Mouse (Mus musculus) heart, embryonic 12.5 days (tissue): ENCODE measurements around the gene Btbd9. TPM values are rescaled to one million over a fixed set of nuclear protein-coding genes. Genes with fewer than 3 reads are reported as not detected.

Experiments used
- ATAC-seq: fragments of 200-750 bp; cut with Nextera tagmentation; 2 replicates; pipeline ENCODE4 v1.8.0; 2017; ENCODE audit warnings: moderate TSS enrichment, moderate library complexity; ENCODE audit not compliant: insufficient number of reproducible peaks, low FRiP score
- H3K27ac ChIP-seq: fragments of 300-500 bp; sonication (generic); 2 replicates; pipeline ENCODE4 v1.5.1; 2016; ENCODE audit warnings: mild to moderate bottlenecking, moderate library complexity; ENCODE audit not compliant: poor library complexity, severe bottlenecking
- H3K27me3 ChIP-seq: fragments of 300-500 bp; sonication (generic); replicated peaks from 2 replicates; pipeline ENCODE4 v1.6.1; 2016; ENCODE audit warnings: mild to moderate bottlenecking, moderate library complexity
- H3K36me3 ChIP-seq: fragments of 300-500 bp; sonication (generic); 2 replicates; pipeline ENCODE4 v1.6.1; 2016; ENCODE audit warnings: mild to moderate bottlenecking, moderate library complexity
- H3K4me1 ChIP-seq: fragments of 300-500 bp; sonication (generic); replicated peaks from 2 replicates; pipeline ENCODE4 v1.6.1; 2016; ENCODE audit warnings: mild to moderate bottlenecking
- H3K4me2 ChIP-seq: fragments of 300-500 bp; sonication (generic); 2 replicates; pipeline ENCODE4 v1.6.1; 2016; ENCODE audit warnings: mild to moderate bottlenecking, moderate library complexity
- H3K4me3 ChIP-seq: fragments of 300-500 bp; sonication (generic); 2 replicates; pipeline ENCODE4 v1.5.1; 2016; ENCODE audit warnings: mild to moderate bottlenecking
- H3K9ac ChIP-seq: fragments of 300-500 bp; sonication (generic); 2 replicates; pipeline ENCODE4 v1.6.1; 2016; ENCODE audit warnings: mild to moderate bottlenecking, moderate library complexity
- H3K9me3 ChIP-seq: fragments of 300-500 bp; sonication (generic); replicated peaks from 2 replicates; pipeline ENCODE4 v1.6.1; 2016; ENCODE audit warnings: mild to moderate bottlenecking, moderate library complexity
- WGBS: fragments of 180-500 bp; shearing (Covaris S2); methylation state at CpG from one replicate; pipeline ENCODE4 v1.1.7; 2016; 5-methylcytosine and 5-hydroxymethylcytosine counted together
- polyA plus RNA-seq: library from polyadenylated mRNA; unstranded; fragments of >200 nt; fragmentation: Nextera tagmentation; extraction: Ambion mirVana; gene quantifications from 2 replicates; pipeline ENCODE4 v1.2.1, GENCODE M21; 2016

Gene Btbd9
- polyA plus RNA-seq, 1 experiment from 2014 or later: 42.0 TPM

DNA sequence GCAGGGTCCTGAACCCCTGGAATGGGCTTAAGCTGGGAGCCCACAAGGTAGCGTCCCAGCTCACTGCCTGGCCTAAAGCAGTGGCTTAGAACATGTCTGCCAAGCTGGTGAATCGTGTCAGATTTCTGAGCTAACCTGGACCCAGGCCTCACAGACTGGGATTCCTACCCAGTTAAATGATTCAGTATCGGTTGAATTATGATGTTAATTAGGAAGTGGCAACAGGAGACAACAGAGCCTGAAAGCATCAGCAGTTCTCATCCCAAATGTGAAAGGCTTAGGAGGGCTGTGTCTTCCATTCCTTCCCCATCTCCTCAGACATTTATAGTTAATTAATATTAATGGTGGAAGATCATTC, 314.3 kb downstream of the Btbd9 start:
- Histone ChIP-seq H3K27ac (no peak overlapping the region), H3K9me3 (0 out of 2 replicates have a peak, but pooled peaks cover 4% of the 10 kb centered on the region), H3K4me3 (no peak overlapping the region), H3K27me3 (no peaks in the 10 kb centered on the region), H3K4me1 (peaks cover 30% of the 10 kb centered on the region), H3K9ac (no peak overlapping the region), H3K36me3 (0 out of 2 replicates have a peak, but pooled peaks cover 3% of the 10 kb centered on the region), H3K4me2 (no peak overlapping the region)
- ATAC-seq: no peak
- 86% methylated on average over 3 of the region's 3 CpGs for WGBS

DNA sequence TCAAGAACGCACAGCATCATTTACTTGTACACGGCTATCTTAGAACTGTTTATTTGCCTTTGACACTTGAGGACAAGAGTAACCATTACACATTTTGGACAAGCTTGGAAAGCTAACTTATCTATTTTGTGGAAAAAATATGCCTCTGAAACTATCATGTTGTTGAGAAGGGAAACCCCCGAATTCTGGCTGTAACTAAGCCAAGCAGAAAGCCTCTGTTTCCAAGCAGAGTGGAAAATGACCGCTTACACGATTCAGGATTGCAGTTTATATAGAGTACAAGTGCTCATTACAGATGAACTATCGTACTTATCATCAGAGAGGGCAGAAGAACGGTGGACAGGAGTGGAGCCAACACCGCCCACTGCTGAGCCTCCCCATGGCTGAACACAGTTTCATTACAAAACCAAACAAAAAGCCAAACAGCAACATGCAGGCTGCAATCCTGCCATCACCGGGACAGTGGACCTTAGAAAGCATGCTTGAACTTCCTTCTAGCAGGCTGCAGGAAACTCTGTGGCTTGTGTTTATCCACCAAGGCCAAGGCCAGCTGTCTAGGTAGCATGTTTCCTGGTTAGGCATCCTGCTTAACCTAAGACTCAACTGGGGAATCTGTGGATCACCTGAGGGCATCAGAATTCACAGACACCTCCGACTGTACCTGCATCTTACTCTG, 314.8 kb downstream of the Btbd9 start:
- ATAC-seq: no peak
- WGBS: 74% methylated on average over 10 of the region's 10 CpGs
- Histone ChIP-seq H3K9me3 (no peaks in the 10 kb centered on the region), H3K27me3 (no peaks in the 10 kb centered on the region), H3K4me2 (no peak overlapping the region), H3K9ac (no peak overlapping the region), H3K4me3 (no peak overlapping the region), H3K27ac (no peak overlapping the region), H3K4me1 (peaks cover 35% of the 10 kb centered on the region), H3K36me3 (no peaks in the 10 kb centered on the region)

DNA sequence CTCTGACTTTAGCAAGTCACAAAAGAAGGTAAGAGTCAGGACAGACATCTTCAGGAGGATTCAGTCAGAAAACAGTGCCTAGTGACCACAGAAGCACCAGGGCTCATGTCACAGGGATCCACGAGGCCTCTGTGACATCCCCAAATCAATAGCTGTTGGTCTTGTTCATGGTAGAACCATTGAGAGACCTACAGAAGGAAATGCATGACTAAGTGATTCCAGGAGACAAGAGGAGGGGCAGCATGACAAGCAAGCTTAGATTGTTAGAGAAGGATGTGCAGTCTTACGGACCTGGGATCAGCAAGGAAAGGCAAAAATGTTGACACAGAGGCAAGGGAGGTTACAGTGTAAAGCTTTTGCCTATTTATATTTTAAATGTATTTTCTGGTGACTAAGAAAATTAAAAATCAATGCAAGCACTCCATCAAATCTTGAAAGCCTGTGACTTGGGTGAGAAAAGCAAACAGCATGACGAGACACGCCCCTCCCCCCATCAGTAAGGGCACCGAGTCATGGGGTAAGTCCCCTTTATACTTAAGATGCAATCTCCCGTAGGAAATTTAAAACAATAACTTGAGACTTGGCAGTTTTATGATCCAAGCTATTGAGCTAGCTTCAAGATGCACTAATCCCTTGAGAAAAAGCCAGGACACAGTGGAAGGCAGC, 315.5 kb downstream of the Btbd9 start:
- Histone ChIP-seq H3K4me3 (no peak overlapping the region), H3K36me3 (no peaks in the 10 kb centered on the region), H3K4me2 (no peak overlapping the region), H3K4me1 (peaks cover 42% of the 10 kb centered on the region), H3K9ac (no peak overlapping the region), H3K27ac (no peak overlapping the region), H3K9me3 (no peaks in the 10 kb centered on the region), H3K27me3 (no peaks in the 10 kb centered on the region)
- 77% methylated on average over 6 of the region's 6 CpGs for WGBS
- ATAC-seq: no peak

DNA sequence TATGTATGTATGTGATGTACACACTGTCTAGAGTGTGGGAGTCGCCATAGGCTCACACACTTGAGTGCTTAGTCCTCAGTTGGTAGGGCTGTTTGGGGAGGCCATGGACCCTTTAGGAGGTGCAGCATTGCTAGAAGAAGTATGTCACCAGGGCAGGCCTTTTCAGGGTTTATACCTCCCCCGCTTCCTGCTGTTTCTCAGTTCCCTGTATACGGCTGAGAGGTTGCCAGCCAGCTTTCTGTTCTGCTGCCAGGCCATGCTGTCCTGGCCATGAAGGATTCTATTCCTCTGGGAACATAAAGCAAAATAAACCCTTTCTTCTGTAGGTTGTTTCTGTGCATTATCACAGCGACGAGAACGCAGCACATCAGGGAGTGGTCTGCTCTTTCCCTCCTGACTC, 316.4 kb downstream of the Btbd9 start:
- H3K36me3 ChIP-seq: no peaks in the 10 kb centered on the region
- no peaks in the 10 kb centered on the region for H3K9me3 ChIP-seq
- no peak overlapping the region for H3K4me3 ChIP-seq
- peaks cover 45% of the 10 kb centered on the region for H3K4me1 ChIP-seq
- H3K9ac ChIP-seq: no peak overlapping the region
- no peak for ATAC-seq
- 61% methylated on average over 6 of the region's 6 CpGs for WGBS
- H3K27ac ChIP-seq: no peak overlapping the region
- H3K27me3 ChIP-seq: no peaks in the 10 kb centered on the region
- H3K4me2 ChIP-seq: no peak overlapping the region

DNA sequence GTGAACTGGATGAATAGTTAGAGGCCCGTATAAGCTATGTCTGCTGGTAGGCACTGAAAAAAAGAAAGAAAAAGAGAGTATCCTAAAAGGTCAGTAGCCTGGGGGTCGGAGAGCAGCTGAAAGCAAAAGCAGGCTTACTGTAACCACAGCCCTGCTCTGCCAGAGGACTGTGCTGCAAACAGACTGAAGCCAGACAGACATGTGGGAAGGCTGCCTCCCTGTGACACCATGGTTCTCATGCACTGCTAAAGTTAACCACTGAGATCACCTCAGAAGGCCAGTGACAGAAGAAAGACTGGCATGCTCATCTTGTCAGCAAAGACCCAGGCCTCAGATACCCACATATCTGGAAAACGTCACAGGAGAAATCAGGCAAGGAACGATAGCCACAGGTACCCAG, 317.8 kb downstream of the Btbd9 start:
- H3K9ac ChIP-seq: no peak overlapping the region
- no peaks in the 10 kb centered on the region for H3K9me3 ChIP-seq
- H3K4me1 ChIP-seq: peaks cover 57% of the 10 kb centered on the region
- H3K36me3 ChIP-seq: no peaks in the 10 kb centered on the region
- WGBS: 45% methylated on average over 4 of the region's 4 CpGs
- no peak overlapping the region for H3K27ac ChIP-seq
- H3K27me3 ChIP-seq: no peaks in the 10 kb centered on the region
- no peak overlapping the region for H3K4me3 ChIP-seq
- ATAC-seq: no peak
- H3K4me2 ChIP-seq: no peak overlapping the region

DNA sequence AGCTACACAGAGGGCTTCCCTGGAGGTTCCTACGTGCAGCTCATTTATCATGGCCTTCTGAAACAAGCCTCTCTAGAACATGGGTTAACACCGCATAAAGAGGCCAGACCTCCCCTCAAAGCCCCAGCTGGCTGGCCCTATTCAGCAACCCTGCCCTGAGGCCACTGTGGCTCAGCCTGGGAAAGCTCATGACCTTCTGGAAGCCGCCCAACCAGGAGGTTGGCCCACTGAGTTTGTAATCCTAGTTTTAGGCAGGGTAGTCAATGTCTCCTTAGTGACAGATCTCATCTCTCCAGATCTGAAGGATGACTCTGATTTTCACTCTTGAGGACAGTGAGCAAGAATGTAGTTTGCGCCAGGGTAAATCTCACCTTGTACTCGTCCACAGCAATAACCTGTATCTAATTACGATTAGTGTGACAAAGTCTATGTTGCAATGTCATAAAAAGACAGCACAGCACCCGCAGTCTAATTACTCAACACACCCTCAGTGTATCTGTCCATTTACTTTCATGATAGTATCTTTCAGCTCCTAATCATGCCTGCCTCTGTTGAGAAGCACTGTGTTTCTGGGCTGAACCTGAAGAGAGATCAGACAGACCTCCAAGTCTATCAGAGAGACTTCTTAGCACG, 320.2 kb downstream of the Btbd9 start:
- ATAC-seq: no peak
- Histone ChIP-seq H3K4me1 (peaks cover 54% of the 10 kb centered on the region), H3K9ac (no peak overlapping the region), H3K36me3 (no peaks in the 10 kb centered on the region), H3K27ac (no peak overlapping the region), H3K4me3 (no peak overlapping the region), H3K27me3 (no peaks in the 10 kb centered on the region), H3K9me3 (no peaks in the 10 kb centered on the region), H3K4me2 (no peak overlapping the region)
- 61% methylated on average over 8 of the region's 8 CpGs for WGBS

DNA sequence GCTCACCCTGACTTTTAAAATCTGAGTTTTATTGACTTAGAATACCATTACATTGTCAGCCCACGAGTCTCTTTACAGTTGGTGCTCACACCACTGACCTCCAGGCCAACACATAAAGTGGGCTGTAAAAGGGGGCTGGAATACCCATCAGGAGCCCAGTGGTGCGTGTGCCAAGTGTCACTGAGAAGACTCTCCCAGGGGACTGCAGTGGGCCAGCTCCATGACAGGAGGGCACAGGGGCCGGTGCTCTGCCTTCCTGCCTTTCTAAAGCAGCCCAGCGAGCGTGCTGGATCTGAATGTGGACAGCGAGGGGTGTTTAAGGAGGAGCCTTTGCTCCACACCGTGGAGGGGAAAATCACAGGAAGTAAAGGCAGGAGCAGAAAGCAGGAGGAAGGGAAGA, 322.4 kb downstream of the Btbd9 start:
- H3K4me1 ChIP-seq: peaks cover 58% of the 10 kb centered on the region
- WGBS: 60% methylated on average over 7 of the region's 7 CpGs

DNA sequence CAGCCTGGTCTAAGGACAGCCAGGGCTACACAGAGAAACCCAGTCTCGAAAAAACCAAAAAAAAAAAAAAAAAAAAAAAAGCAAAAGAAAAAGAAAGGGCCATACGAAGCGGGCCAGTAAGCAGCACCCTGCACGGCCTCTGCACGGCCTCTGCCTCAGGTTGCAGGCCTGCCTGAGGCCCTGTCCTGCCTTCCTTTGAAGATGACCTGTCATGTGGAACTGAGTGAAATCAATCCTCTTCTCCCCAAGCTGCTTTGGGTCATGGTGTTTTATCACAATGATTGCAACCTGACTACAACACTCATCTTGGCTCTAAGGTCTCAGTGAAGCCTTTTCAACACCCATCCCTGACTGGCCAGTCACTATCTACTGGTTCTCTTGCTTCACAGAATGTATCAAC, 323.3 kb downstream of the Btbd9 start:
- no peaks in the 10 kb centered on the region for H3K36me3 ChIP-seq
- no peak overlapping the region for H3K9ac ChIP-seq
- ATAC-seq: no peak
- no peaks in the 10 kb centered on the region for H3K27me3 ChIP-seq
- no peak overlapping the region for H3K4me3 ChIP-seq
- WGBS: 77% methylated on average over 5 of the region's 5 CpGs
- peaks cover 53% of the 10 kb centered on the region for H3K4me1 ChIP-seq
- H3K27ac ChIP-seq: no peak overlapping the region
- no peak overlapping the region for H3K4me2 ChIP-seq
- H3K9me3 ChIP-seq: no peaks in the 10 kb centered on the region

More for the DNA sequence above, 322.4 kb downstream of the Btbd9 start:
- Histone ChIP-seq H3K9ac (0 out of 2 replicates have a peak overlapping the region, but pooled peaks have one; percentile 8), H3K27me3 (no peaks in the 10 kb centered on the region), H3K27ac (no peak overlapping the region), H3K4me3 (no peak overlapping the region), H3K4me2 (no peak overlapping the region), H3K36me3 (no peaks in the 10 kb centered on the region), H3K9me3 (no peaks in the 10 kb centered on the region)
- ATAC-seq: no peak

DNA sequence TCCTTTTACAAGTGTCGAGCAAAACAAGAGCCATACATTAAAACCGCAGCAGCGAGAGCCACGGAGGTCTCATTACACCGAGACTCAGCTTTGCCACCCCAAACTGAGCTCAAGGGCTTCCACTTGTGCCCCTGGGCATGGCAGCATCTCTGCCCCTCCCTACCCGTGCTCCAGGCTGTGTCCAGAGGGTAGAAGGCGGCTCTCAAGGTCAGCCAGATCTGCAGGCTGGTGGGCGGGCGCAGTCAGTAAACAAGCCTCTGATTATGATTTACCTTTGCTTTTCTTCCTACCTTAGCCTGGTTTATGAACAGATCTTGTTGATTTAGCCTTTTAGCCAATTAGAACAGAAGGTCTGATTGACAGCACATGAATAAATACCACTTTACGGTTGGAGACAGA, 331.0 kb downstream of the Btbd9 start:
- H3K9me3 ChIP-seq: no peaks in the 10 kb centered on the region
- H3K4me1 ChIP-seq: peaks cover 63% of the 10 kb centered on the region
- ATAC-seq: no peak
- H3K27ac ChIP-seq: peak overlapping the region; percentile 83
- H3K9ac ChIP-seq: no peak overlapping the region
- H3K27me3 ChIP-seq: no peaks in the 10 kb centered on the region
- WGBS: 70% methylated on average over 10 of the region's 10 CpGs
- no peak overlapping the region for H3K4me3 ChIP-seq
- H3K36me3 ChIP-seq: no peaks in the 10 kb centered on the region
- no peak overlapping the region for H3K4me2 ChIP-seq

DNA sequence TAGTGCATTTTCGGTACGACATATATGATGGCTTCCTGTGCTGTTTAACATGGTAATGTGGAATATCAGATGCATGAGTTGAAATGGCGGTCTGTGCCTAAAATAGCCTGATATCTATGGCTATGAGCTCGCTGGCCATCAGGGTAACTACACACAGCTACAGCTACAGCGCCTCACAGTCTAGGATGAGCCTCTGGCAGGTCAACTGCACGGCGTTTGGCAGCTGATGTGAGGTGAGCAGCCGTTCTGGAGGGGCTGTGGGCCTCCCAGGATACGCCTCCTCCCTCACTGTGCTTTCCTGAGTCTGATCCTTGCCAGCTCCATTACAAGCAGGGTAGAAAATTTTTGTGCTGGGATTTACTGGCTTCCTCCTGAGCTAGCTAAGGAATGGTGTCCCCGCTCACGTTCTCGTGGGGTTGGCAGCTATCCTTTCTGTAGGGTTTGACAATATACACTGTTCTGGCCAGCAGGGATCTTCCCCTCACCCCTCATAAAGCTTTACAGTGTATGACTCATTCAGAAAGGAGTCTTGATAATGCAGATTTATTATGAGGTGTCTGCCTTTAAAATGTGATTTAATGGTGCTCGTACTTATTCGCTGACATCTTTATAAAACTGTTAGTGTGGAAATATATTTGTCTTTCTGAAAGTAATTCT, 331.5 kb downstream of the Btbd9 start:
- WGBS: 42% methylated on average over 14 of the region's 14 CpGs
- Histone ChIP-seq H3K4me1 (peaks cover 64% of the 10 kb centered on the region), H3K4me3 (no peak overlapping the region), H3K9me3 (no peaks in the 10 kb centered on the region), H3K27ac (peak overlapping the region; percentile 83), H3K9ac (no peak overlapping the region), H3K4me2 (peak overlapping the region; percentile 30; the same call in 1 of the 2 replicates), H3K36me3 (no peaks in the 10 kb centered on the region), H3K27me3 (no peaks in the 10 kb centered on the region)
- ATAC-seq: 0 out of 2 replicates have a peak, but pooled peaks have one; percentile 36

DNA sequence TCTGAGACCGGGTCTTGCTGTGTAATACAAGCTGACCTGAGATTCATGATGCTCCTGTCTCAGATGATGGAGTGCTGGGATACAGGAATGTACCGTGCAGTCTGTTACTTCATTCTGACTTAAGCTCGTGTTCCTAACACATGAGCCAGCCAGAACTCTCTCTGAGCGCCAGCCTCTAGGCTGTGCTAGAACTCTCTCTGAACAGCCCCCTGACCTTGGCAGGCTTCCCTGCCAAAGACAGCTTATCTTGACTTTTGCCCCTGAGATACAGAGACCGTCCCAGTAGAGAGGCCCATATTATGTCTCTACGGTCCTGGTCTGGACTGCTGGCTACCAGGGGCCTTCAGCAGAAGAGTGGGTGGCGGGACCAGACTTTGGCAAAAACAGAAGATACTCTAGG, 332.7 kb downstream of the Btbd9 start:
- 33% methylated on average over 7 of the region's 7 CpGs for WGBS
- H3K4me3 ChIP-seq: no peak overlapping the region
- no peak overlapping the region for H3K9ac ChIP-seq
- H3K27ac ChIP-seq: peak overlapping the region; percentile 83
- no peak overlapping the region for H3K4me2 ChIP-seq
- peaks cover 66% of the 10 kb centered on the region for H3K4me1 ChIP-seq
- ATAC-seq: no peak
- H3K27me3 ChIP-seq: no peaks in the 10 kb centered on the region
- no peaks in the 10 kb centered on the region for H3K9me3 ChIP-seq
- no peaks in the 10 kb centered on the region for H3K36me3 ChIP-seq
